15 mouse cellular contexts compared by ENCODE assay signal in the genomic region with DNA sequence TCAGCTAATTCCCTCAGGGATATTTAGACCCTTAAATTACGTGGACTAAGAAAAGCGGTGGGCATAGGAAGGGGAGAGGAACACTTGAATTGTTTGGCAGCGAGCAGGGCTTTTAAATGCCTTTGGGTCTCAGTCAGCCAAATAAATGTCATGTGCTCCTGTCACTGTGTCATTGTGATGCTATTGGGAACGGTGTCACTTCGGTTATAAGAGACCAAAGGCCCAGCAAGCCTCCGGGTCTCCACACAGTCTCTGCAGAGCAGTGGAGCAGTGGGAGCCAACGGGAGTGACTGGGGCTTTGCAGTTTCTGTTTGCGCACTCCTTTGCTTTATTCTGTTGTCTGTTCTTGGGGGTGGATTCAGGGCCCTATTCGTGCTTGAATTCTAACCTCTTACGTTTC. TPM values are rescaled to one million over a fixed set of nuclear protein-coding genes. Genes with fewer than 3 reads are reported as not detected.
DNase-seq lines count a peak whose midpoint lies in the region; ATAC-seq lines count a peak whose summit lies in the region.
"Had no signal": no experiment of that assay in that cellular context is flagged by ENCODE, and none has a peak within 500 bp of the region (broad histone marks: within the 10 kb centered on the region; RNA-seq: fewer than 3 reads in every experiment).

No protein-coding gene starts in this region.

- intact Hi-C loops in heart, postnatal 25 days (cut with DNase I) = no loop called here

- H3K4me2 ChIP-seq in heart, embryonic 14.5 days (ENCODE audit: low read length) = 0 out of 2 replicates have a peak overlapping the region, but pooled peaks have one; percentile 3
- H3K4me2 ChIP-seq in embryonic facial prominence, embryonic 14.5 days (ENCODE audit: low read depth, low read length) = no peak overlapping the region
- H3K4me2 ChIP-seq in limb, embryonic 12.5 days = no peak overlapping the region
- no peak overlapping the region for H3K4me2 ChIP-seq in intestine, embryonic 16.5 days (ENCODE audit: low read depth, low read length)
- H3K4me2 ChIP-seq: midbrain, embryonic 15.5 days had no signal

- H3K4me1 ChIP-seq in heart, embryonic 14.5 days (ENCODE audit: control insufficient read depth in 2 of 2, insufficient read depth in 2 of 2, low read length in 2 of 2) = peaks cover 32 to 42% of the 10 kb centered on the region in 2 experiments
- H3K4me1 ChIP-seq in embryonic facial prominence, embryonic 14.5 days (ENCODE audit: control insufficient read depth, insufficient read depth, low read length) = peaks cover 52% of the 10 kb centered on the region
- peaks cover 71% of the 10 kb centered on the region for H3K4me1 ChIP-seq in limb, embryonic 12.5 days (replicated peaks)
- no peaks in the 10 kb centered on the region for H3K4me1 ChIP-seq in intestine, embryonic 16.5 days (ENCODE audit: control insufficient read depth, insufficient read depth, low read length)
- H3K4me1 ChIP-seq: midbrain, embryonic 15.5 days had no signal

- H3K9ac ChIP-seq in heart, embryonic 14.5 days (ENCODE audit: low read length) = no peak overlapping the region
- peak overlapping the region; percentile 14; the same call in 1 of the 2 replicates for H3K9ac ChIP-seq in embryonic facial prominence, embryonic 14.5 days (ENCODE audit: low read depth, low read length)
- 0 out of 2 replicates have a peak overlapping the region, but pooled peaks have one; percentile 5 for H3K9ac ChIP-seq in limb, embryonic 12.5 days (replicated peaks)
- H3K9ac ChIP-seq in intestine, embryonic 16.5 days (ENCODE audit: low read depth, low read length) = no peak overlapping the region
- H3K9ac ChIP-seq: midbrain, embryonic 15.5 days had no signal

- H3K36me3 ChIP-seq in heart, embryonic 14.5 days (ENCODE audit: control insufficient read depth, insufficient read depth, low read length) = peaks cover 16% of the 10 kb centered on the region
- peaks cover 14% of the 10 kb centered on the region for H3K36me3 ChIP-seq in embryonic facial prominence, embryonic 14.5 days (ENCODE audit: control insufficient read depth, insufficient read depth, low read length)
- peaks cover 17% of the 10 kb centered on the region for H3K36me3 ChIP-seq in limb, embryonic 12.5 days
- no peaks in the 10 kb centered on the region for H3K36me3 ChIP-seq in intestine, embryonic 16.5 days (ENCODE audit: control insufficient read depth, insufficient read depth, low read length)
- H3K36me3 ChIP-seq: midbrain, embryonic 15.5 days had no signal

- WGBS in heart, embryonic 14.5 days = 39% methylated on average over 10 of the region's 10 CpGs
- 39% methylated on average over 10 of the region's 10 CpGs for WGBS in embryonic facial prominence, embryonic 14.5 days
- 39% methylated on average over 10 of the region's 10 CpGs for WGBS in limb, embryonic 12.5 days
- 51% methylated on average over 10 of the region's 10 CpGs for WGBS in intestine, embryonic 16.5 days

- no peak for DNase-seq in heart, postnatal 25 days (ENCODE audit: low spot score)
- peak; percentile 13 for DNase-seq in kidney, postnatal 14 days
- no peak for DNase-seq in kidney, postnatal 36 days
- DNase-seq in embryonic facial prominence, embryonic 14.5 days (ENCODE audit: low spot score) = no peak
- DNase-seq in adrenal gland, adult (ENCODE audit: inconsistent age in 2 of 2, low spot score in 1 of 2) = no peak
- DNase-seq: adrenal gland, adult 2 months; cerebellum, adult 18-20 months; thymus, postnatal 14 days had no signal

- H3K9me3 ChIP-seq in heart, embryonic 14.5 days (ENCODE audit: control insufficient read depth, low read length) = no peaks in the 10 kb centered on the region
- H3K9me3 ChIP-seq in embryonic facial prominence, embryonic 14.5 days (ENCODE audit: control insufficient read depth, low read length) = no peaks in the 10 kb centered on the region
- no peaks in the 10 kb centered on the region for H3K9me3 ChIP-seq in limb, embryonic 12.5 days
- no peaks in the 10 kb centered on the region for H3K9me3 ChIP-seq in intestine, embryonic 16.5 days (ENCODE audit: control insufficient read depth, low read length)
- H3K9me3 ChIP-seq: midbrain, embryonic 15.5 days had no signal

- H3K27ac ChIP-seq in heart, embryonic 14.5 days (replicated peaks in 1 of 2; ENCODE audit: control insufficient read depth in 1 of 2, insufficient read depth in 1 of 2, low read depth in 2 of 2, low read length in 2 of 2) = peak overlapping the region; percentile 58 to 61; a peak in 3 of 4 replicates
- H3K27ac ChIP-seq in embryonic facial prominence, embryonic 14.5 days (replicated peaks; ENCODE audit: low read depth, low read length) = peak overlapping the region; percentile 82
- peak overlapping the region; percentile 95 for H3K27ac ChIP-seq in limb, embryonic 12.5 days
- no peak overlapping the region for H3K27ac ChIP-seq in intestine, embryonic 16.5 days (ENCODE audit: low read length)
- H3K27ac ChIP-seq: midbrain, embryonic 15.5 days had no signal

- H3K4me3 ChIP-seq in heart, embryonic 14.5 days (ENCODE audit: control insufficient read depth in 1 of 2, insufficient read depth in 1 of 2, low read depth in 1 of 2, low read length in 2 of 2) = no peak overlapping the region
- H3K4me3 ChIP-seq in embryonic facial prominence, embryonic 14.5 days (ENCODE audit: low read depth, low read length) = no peak overlapping the region
- H3K4me3 ChIP-seq in limb, embryonic 12.5 days (replicated peaks) = no peak overlapping the region
- H3K4me3 ChIP-seq in intestine, embryonic 16.5 days (ENCODE audit: low read length) = no peak overlapping the region
- H3K4me3 ChIP-seq: erythroblast, embryonic 14.5 days; midbrain, embryonic 15.5 days had no signal

- no peaks in the 10 kb centered on the region for H3K27me3 ChIP-seq in heart, embryonic 14.5 days (ENCODE audit: control insufficient read depth, insufficient read depth, low read length)
- no peaks in the 10 kb centered on the region for H3K27me3 ChIP-seq in embryonic facial prominence, embryonic 14.5 days (replicated peaks; ENCODE audit: control insufficient read depth, insufficient read depth, low read length)
- no peaks in the 10 kb centered on the region for H3K27me3 ChIP-seq in limb, embryonic 12.5 days
- 0 out of 2 replicates have a peak, but pooled peaks cover 2% of the 10 kb centered on the region for H3K27me3 ChIP-seq in intestine, embryonic 16.5 days (replicated peaks; ENCODE audit: control insufficient read depth, insufficient read depth, low read length)
- H3K27me3 ChIP-seq: midbrain, embryonic 15.5 days had no signal

- ATAC-seq in heart, embryonic 14.5 days (ENCODE audit: insufficient number of reproducible peaks, insufficient read depth, low FRiP score, low read depth) = no peak
- ATAC-seq in embryonic facial prominence, embryonic 14.5 days (ENCODE audit: low read depth) = no peak
- ATAC-seq in limb, embryonic 12.5 days (ENCODE audit: insufficient number of reproducible peaks, insufficient read depth, low FRiP score, low TSS enrichment, low read depth) = no peak
- no peak for ATAC-seq in intestine, embryonic 16.5 days
- ATAC-seq: intestine, postnatal 0 days; midbrain, embryonic 15.5 days had no signal

RNA-seq across cellular contexts. Expression of a gene that starts 39.7 kb away (rescaled TPM):
- polyA plus RNA-seq in heart, embryonic 14.5 days (2014; fragmentation: Nextera tagmentation; extraction: Ambion mirVana) = 33.2 and 47.0 TPM in 2 replicates
- 1 to 10 TPM in 1 of 2 experiments, under 1 TPM in 1; 0.61 to 1.9 TPM for total RNA-seq in heart, postnatal 25 days (2021)
- 63.8 and 68.0 TPM in 2 replicates for polyA plus RNA-seq in embryonic facial prominence, embryonic 14.5 days (2014; fragmentation: Nextera tagmentation; extraction: Ambion mirVana)
- polyA plus RNA-seq in limb, embryonic 12.5 days (2016; fragmentation: Nextera tagmentation; extraction: Ambion mirVana) = 194 and 201 TPM in 2 replicates
- polyA plus RNA-seq in intestine, embryonic 16.5 days (2015; fragmentation: Nextera tagmentation; extraction: Ambion mirVana) = 1.6 and 1.9 TPM in 2 replicates
- total RNA-seq: megakaryocyte progenitor cell, adult 5-6 weeks had no signal
- polyA plus RNA-seq: erythroblast, embryonic 14.5 days had no signal

RNA-seq across cellular contexts. Expression of a gene that starts 44.3 kb away (rescaled TPM):
- polyA plus RNA-seq in heart, embryonic 14.5 days (2014; fragmentation: Nextera tagmentation; extraction: Ambion mirVana) = 16.7 and 17.8 TPM in 2 replicates
- 1 to 10 TPM; 9.3 to 9.5 TPM for total RNA-seq in heart, postnatal 25 days (2021)
- polyA plus RNA-seq in embryonic facial prominence, embryonic 14.5 days (2014; fragmentation: Nextera tagmentation; extraction: Ambion mirVana) = 26.6 and 30.4 TPM in 2 replicates
- 44.9 and 47.4 TPM in 2 replicates for polyA plus RNA-seq in limb, embryonic 12.5 days (2016; fragmentation: Nextera tagmentation; extraction: Ambion mirVana)
- 24.0 and 24.5 TPM in 2 replicates for polyA plus RNA-seq in intestine, embryonic 16.5 days (2015; fragmentation: Nextera tagmentation; extraction: Ambion mirVana)

RNA-seq across cellular contexts. Expression of a gene that starts 55.2 kb away (rescaled TPM):
- polyA plus RNA-seq in heart, embryonic 14.5 days (2014; fragmentation: Nextera tagmentation; extraction: Ambion mirVana) = 3.2 and 3.9 TPM in 2 replicates
- 1 to 10 TPM; 2.3 to 2.7 TPM for total RNA-seq in heart, postnatal 25 days (2021)
- polyA plus RNA-seq in embryonic facial prominence, embryonic 14.5 days (2014; fragmentation: Nextera tagmentation; extraction: Ambion mirVana) = 14.9 and 17.3 TPM in 2 replicates
- 11.5 and 12.8 TPM in 2 replicates for polyA plus RNA-seq in limb, embryonic 12.5 days (2016; fragmentation: Nextera tagmentation; extraction: Ambion mirVana)
- 3.9 and 4.0 TPM in 2 replicates for polyA plus RNA-seq in intestine, embryonic 16.5 days (2015; fragmentation: Nextera tagmentation; extraction: Ambion mirVana)
- polyA plus RNA-seq: erythroblast, embryonic 14.5 days had no signal

Comparison
In these comparisons a context has a peak if more than half of its experiments do, and no peak if none do; other contexts are left out.
1. H3K9ac ChIP-seq: peak in embryonic facial prominence, embryonic 14.5 days (single experiment) and limb, embryonic 12.5 days (single experiment); none in heart, embryonic 14.5 days (single experiment) and intestine, embryonic 16.5 days (single experiment).
2. RNA of a gene that starts 39.7 kb away (polyA plus RNA-seq): 194 to 201 TPM in limb, embryonic 12.5 days, 63.8 to 68.0 TPM in embryonic facial prominence, embryonic 14.5 days and 33.2 to 47.0 TPM in heart, embryonic 14.5 days; 1.6 to 1.9 TPM in intestine, embryonic 16.5 days; every median in the first group is over 10 times any median in the second.